Mouse (Mus musculus): ENCODE data around the gene Spag9.

The Spag9 gene

GRCm38 (mm10) chr11:94159066-94159880, 163.4 kb downstream of the Spag9 start:
- DNase-seq, result no peak

GRCm38 (mm10) chr11:94159911-94160415, 164.1 kb downstream of the Spag9 start:
- no peak for DNase-seq

GRCm38 (mm10) chr11:94160443-94161266, 164.8 kb downstream of the Spag9 start:
- DNase-seq, result peak; percentile 100

- peak; percentile 63 for DNase-seq
Measured at GRCm38 (mm10) chr11:94161267-94161646, 165.4 kb downstream of the Spag9 start.

- no peak for DNase-seq
Measured at GRCm38 (mm10) chr11:94161867-94162581, 166.1 kb downstream of the Spag9 start.

- no peak for DNase-seq
Measured at GRCm38 (mm10) chr11:94163005-94163767, 167.3 kb downstream of the Spag9 start.

- no peak for DNase-seq
Measured at GRCm38 (mm10) chr11:94165745-94166144, 169.9 kb downstream of the Spag9 start.

GRCm38 (mm10) chr11:94168238-94168637, 172.3 kb downstream of the Spag9 start:
- peak; percentile 40 for DNase-seq

- no peak for DNase-seq
Measured at GRCm38 (mm10) chr11:94169596-94169995, 173.7 kb downstream of the Spag9 start.

GRCm38 (mm10) chr11:94171691-94172090, 175.8 kb downstream of the Spag9 start:
- no peak for DNase-seq

GRCm38 (mm10) chr11:94172186-94172585, 176.3 kb downstream of the Spag9 start:
- no peak for DNase-seq

GRCm38 (mm10) chr11:94173726-94174146, 177.8 kb downstream of the Spag9 start:
- DNase-seq, result no peak

GRCm38 (mm10) chr11:94175288-94175687, 179.4 kb downstream of the Spag9 start:
- DNase-seq, result no peak

Data from retina, postnatal 1 day (tissue).